Mouse (Mus musculus) kidney, adult 2 months (tissue): ENCODE measurements around the gene Apobec1. TPM values are rescaled to one million over a fixed set of nuclear protein-coding genes. Genes with fewer than 3 reads are reported as not detected.
"Not testable (repeated sequence)": the region's sequence is repeated elsewhere in the genome, so short reads cannot be mapped to it uniquely, and the experiment has no call there.

ENCODE experiments used
- DNase-seq: peaks from one replicate; pipeline ENCODE4 v3.0.0; 2021
- H3K27ac ChIP-seq: fragments of 200-500 bp; 2 replicates; pipeline ENCODE4 v1.5.1; 2012; ENCODE audit warnings: low read depth, low read length, control low read depth, inconsistent platforms; ENCODE audit not compliant: insufficient read depth
- H3K27me3 ChIP-seq: fragments of 200-500 bp; replicated peaks from 2 replicates; pipeline ENCODE4 v1.6.1; 2012; ENCODE audit warnings: mild to moderate bottlenecking, moderate library complexity, low read length, inconsistent platforms; ENCODE audit not compliant: control insufficient read depth, insufficient read depth
- H3K36me3 ChIP-seq: fragments of 200-500 bp; 2 replicates; pipeline ENCODE4 v1.6.1; 2012; ENCODE audit warnings: mild to moderate bottlenecking, moderate library complexity, low read length, inconsistent platforms; ENCODE audit not compliant: control insufficient read depth, insufficient read depth
- H3K4me1 ChIP-seq: fragments of 200-500 bp; 2 replicates; pipeline ENCODE4 v1.6.1; 2011; ENCODE audit warnings: low read length; ENCODE audit not compliant: control insufficient read depth, insufficient read depth
- H3K4me3 ChIP-seq: fragments of 200-500 bp; 2 replicates; pipeline ENCODE4 v1.5.1; 2011; ENCODE audit warnings: mild to moderate bottlenecking, low read depth, low read length, control low read depth; ENCODE audit not compliant: insufficient read depth
- CTCF ChIP-seq: fragments of 200-500 bp; conservative IDR thresholded peaks from 2 replicates; pipeline ENCODE4 v1.5.1; 2011; ENCODE audit warnings: low read depth, mild to moderate bottlenecking, control low read depth, low read length, moderate library complexity, mixed read lengths; ENCODE audit not compliant: insufficient read depth, insufficient read length
- POLR2A ChIP-seq: fragments of 200-500 bp; IDR thresholded peaks from one replicate; pipeline ENCODE4 v1.6.1; 2011; ENCODE audit warnings: low read depth, low read length, control low read depth
- WGBS: fragments of 180-500 bp; shearing (Covaris S2); methylation state at CpG from one replicate; pipeline ENCODE4 v1.1.7; 2018; 5-methylcytosine and 5-hydroxymethylcytosine counted together
- polyA plus RNA-seq: library from polyadenylated mRNA; depleted of rRNA; stranded (reverse); fragments of >200 nt; gene quantifications from 2 replicates; pipeline ENCODE4 v1.2.3, GENCODE M21; 2012

Gene Apobec1
- polyA plus RNA-seq, 1 experiment, result 15.2 TPM

DNA sequence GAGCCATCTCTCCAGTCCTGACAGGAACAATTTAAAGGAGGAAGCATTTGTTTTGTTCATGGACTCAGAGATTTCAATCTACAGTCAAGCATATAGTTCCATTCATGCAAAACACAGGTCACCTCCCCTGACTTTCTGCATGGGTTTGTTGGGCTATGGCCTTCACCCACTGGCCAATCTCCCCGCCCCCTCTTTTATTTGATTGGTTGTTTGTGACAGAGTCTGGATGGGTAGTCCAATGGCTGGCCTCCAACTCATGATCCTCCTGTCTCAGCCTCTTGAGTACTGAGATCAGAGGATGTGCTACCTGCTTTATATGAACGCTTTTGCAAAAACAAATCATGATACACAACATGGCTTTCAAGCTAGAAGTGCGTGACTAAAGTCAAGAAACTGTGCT lies 25.2 kb downstream of the Apobec1 start:
- no peak for DNase-seq
- Histone ChIP-seq H3K27ac (no peak overlapping the region), H3K36me3 (no peaks in the 10 kb centered on the region), H3K4me1 (no peaks in the 10 kb centered on the region), H3K4me3 (no peak overlapping the region), H3K27me3 (no peaks in the 10 kb centered on the region)
- 88% methylated on average over 3 of the region's 3 CpGs for WGBS
- TF ChIP-seq POLR2A, result no peak
- no peak for TF ChIP-seq CTCF

- 82% methylated on average over 1 of the region's 1 CpGs for WGBS
- H3K4me3 ChIP-seq, H3K27me3 ChIP-seq, H3K4me1 ChIP-seq, H3K27ac ChIP-seq, DNase-seq, H3K36me3 ChIP-seq: not testable (repeated sequence)
Observed at GRCm38 (mm10) chr6:122575037-122575436, 27.2 kb downstream of the Apobec1 start.

GRCm38 (mm10) chr6:122571617-122571959 lies 30.7 kb downstream of the Apobec1 start:
- 77% methylated on average over 3 of the region's 3 CpGs for WGBS
- TF ChIP-seq CTCF (no peak), POLR2A (no peak)
- H3K4me3 ChIP-seq, result no peak overlapping the region
- no peaks in the 10 kb centered on the region for H3K36me3 ChIP-seq
- no peaks in the 10 kb centered on the region for H3K4me1 ChIP-seq
- no peak for DNase-seq
- no peaks in the 10 kb centered on the region for H3K27me3 ChIP-seq
- no peak overlapping the region for H3K27ac ChIP-seq

- no peak overlapping the region for H3K27ac ChIP-seq
- H3K4me3 ChIP-seq, result no peak overlapping the region
- H3K36me3 ChIP-seq, result no peaks in the 10 kb centered on the region
- DNase-seq, result no peak
- TF ChIP-seq CTCF (no peak), POLR2A (no peak)
- H3K27me3 ChIP-seq, result no peaks in the 10 kb centered on the region
- no peaks in the 10 kb centered on the region for H3K4me1 ChIP-seq
- WGBS, result 50% methylated on average over 8 of the region's 8 CpGs
Observed at GRCm38 (mm10) chr6:122570695-122571616, 31.3 kb downstream of the Apobec1 start.

- H3K4me3 ChIP-seq, result no peak overlapping the region
- 77% methylated on average over 1 of the region's 1 CpGs for WGBS
- DNase-seq, result no peak
- no peaks in the 10 kb centered on the region for H3K4me1 ChIP-seq
- H3K27ac ChIP-seq, result no peak overlapping the region
- TF ChIP-seq CTCF, result no peak
- no peak for TF ChIP-seq POLR2A
- H3K36me3 ChIP-seq, result no peaks in the 10 kb centered on the region
- no peaks in the 10 kb centered on the region for H3K27me3 ChIP-seq
Observed at GRCm38 (mm10) chr6:122569762-122570161, 32.5 kb downstream of the Apobec1 start.

GRCm38 (mm10) chr6:122569113-122569512 lies 33.1 kb downstream of the Apobec1 start:
- Histone ChIP-seq H3K36me3 (no peaks in the 10 kb centered on the region), H3K27me3 (no peaks in the 10 kb centered on the region), H3K27ac (no peak overlapping the region), H3K4me1 (no peaks in the 10 kb centered on the region), H3K4me3 (no peak overlapping the region)
- TF ChIP-seq POLR2A (no peak), CTCF (no peak)
- WGBS, result 66% methylated on average over 5 of the region's 5 CpGs
- no peak for DNase-seq

GRCm38 (mm10) chr6:122565070-122565784 lies 37.0 kb downstream of the Apobec1 start:
- Histone ChIP-seq H3K4me3 (no peak overlapping the region), H3K27me3 (no peaks in the 10 kb centered on the region), H3K4me1 (no peaks in the 10 kb centered on the region), H3K36me3 (no peaks in the 10 kb centered on the region), H3K27ac (no peak overlapping the region)
- 84% methylated on average over 9 of the region's 9 CpGs for WGBS
- no peak for DNase-seq
- TF ChIP-seq CTCF (no peak), POLR2A (no peak)
